Mouse (Mus musculus) bone marrow, adult 2 months (tissue): Measurements from ENCODE around the gene Odaph. TPM values are rescaled to one million over a fixed set of nuclear protein-coding genes. Genes with fewer than 3 reads are reported as not detected.

Experiments used
- H3K27ac ChIP-seq: fragments of 200-500 bp; 2 replicates; pipeline ENCODE4 v1.5.1; 2012; ENCODE audit warnings: low read depth, mild to moderate bottlenecking, control low read depth, inconsistent platforms, low read length; ENCODE audit not compliant: control insufficient read depth, poor library complexity, insufficient read depth
- H3K4me1 ChIP-seq: fragments of 200-500 bp; 2 replicates; pipeline ENCODE4 v1.6.1; 2011; ENCODE audit warnings: low read length; ENCODE audit not compliant: control insufficient read depth, insufficient read depth
- H3K4me3 ChIP-seq: fragments of 200-500 bp; replicated peaks from 2 replicates; pipeline ENCODE3; 2011; ENCODE audit warnings: mild to moderate bottlenecking, low read depth, low read length, control low read depth; ENCODE audit not compliant: control insufficient read depth
- CTCF ChIP-seq: fragments of 200-500 bp; IDR thresholded peaks from 2 replicates; pipeline ENCODE4 v1.5.1; 2011; ENCODE audit warnings: low read length, control low read depth; ENCODE audit not compliant: control insufficient read depth, insufficient read depth
- POLR2A ChIP-seq: fragments of 200-500 bp; IDR thresholded peaks from 2 replicates; pipeline ENCODE4 v1.6.1; 2011; ENCODE audit warnings: low read depth, mild to moderate bottlenecking, control low read depth, low read length, borderline replicate concordance; ENCODE audit not compliant: control insufficient read depth
- WGBS: fragments of 180-500 bp; shearing (Covaris S2); methylation state at CpG from one replicate; pipeline ENCODE4 v1.1.7; 2018; 5-methylcytosine and 5-hydroxymethylcytosine counted together
- polyA plus RNA-seq: library from polyadenylated mRNA; stranded (reverse); fragments of >200 nt; gene quantifications from 2 replicates; pipeline ENCODE4 v1.2.4, GENCODE M21; 2011; ENCODE audit warnings: low replicate concordance; ENCODE audit not compliant: missing spikeins, insufficient read depth, insufficient read length

Odaph gene
- polyA plus RNA-seq, 1 experiment: not detected

DNA sequence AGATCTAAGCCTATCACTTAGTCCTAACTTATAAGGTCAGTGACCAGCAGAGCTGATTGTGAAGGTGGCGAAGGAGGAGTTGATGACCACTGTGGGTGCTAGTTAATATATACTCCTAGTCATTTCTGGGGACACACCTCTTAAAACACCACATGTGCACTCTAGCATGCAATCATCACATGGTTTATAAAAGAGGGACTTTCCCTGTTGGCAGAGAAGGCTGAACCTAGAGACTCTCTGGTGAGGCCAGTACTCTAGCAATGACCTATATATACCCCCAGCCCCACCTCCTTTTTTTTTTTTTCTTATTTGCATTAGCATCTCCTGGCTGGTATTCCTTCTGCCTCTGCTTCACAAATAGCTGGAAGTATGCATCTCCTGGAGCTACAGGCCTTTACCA is 25.9 kb upstream of the Odaph start:
- no peak for TF ChIP-seq CTCF
- TF ChIP-seq POLR2A: no peak
- Histone ChIP-seq H3K27ac (no peak overlapping the region; the same call in 1 of the 2 replicates), H3K4me3 (peak overlapping the region; percentile 57), H3K4me1 (peaks cover 6% of the 10 kb centered on the region; the same call in 1 of the 2 replicates)
- WGBS: 65% methylated on average over 1 of the region's 1 CpGs

DNA sequence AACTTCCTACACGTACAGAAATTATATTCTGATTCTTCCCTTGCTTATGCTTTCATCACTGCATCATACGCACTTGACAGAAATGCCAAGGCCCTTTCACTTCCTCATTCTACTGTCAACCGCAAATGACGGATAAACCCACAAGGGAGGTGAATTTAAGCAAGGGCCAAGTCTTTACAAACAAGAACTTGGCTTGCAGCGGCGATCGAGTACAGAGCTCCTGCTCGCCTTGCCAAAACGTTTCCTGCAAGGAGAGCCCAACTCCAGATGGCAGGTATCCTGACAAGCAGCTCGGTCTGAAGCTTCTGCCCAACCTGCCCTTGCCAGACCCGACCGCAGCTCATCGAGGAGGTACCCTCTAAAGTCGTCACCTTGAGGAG is 25.0 kb upstream of the Odaph start:
- Histone ChIP-seq H3K4me1 (peaks cover 6% of the 10 kb centered on the region; the same call in 1 of the 2 replicates), H3K4me3 (peak overlapping the region; percentile 99), H3K27ac (peak overlapping the region; percentile 99)
- TF ChIP-seq POLR2A: no peak
- no peak for TF ChIP-seq CTCF
- under 1% methylated on average over 14 of the region's 14 CpGs for WGBS

DNA sequence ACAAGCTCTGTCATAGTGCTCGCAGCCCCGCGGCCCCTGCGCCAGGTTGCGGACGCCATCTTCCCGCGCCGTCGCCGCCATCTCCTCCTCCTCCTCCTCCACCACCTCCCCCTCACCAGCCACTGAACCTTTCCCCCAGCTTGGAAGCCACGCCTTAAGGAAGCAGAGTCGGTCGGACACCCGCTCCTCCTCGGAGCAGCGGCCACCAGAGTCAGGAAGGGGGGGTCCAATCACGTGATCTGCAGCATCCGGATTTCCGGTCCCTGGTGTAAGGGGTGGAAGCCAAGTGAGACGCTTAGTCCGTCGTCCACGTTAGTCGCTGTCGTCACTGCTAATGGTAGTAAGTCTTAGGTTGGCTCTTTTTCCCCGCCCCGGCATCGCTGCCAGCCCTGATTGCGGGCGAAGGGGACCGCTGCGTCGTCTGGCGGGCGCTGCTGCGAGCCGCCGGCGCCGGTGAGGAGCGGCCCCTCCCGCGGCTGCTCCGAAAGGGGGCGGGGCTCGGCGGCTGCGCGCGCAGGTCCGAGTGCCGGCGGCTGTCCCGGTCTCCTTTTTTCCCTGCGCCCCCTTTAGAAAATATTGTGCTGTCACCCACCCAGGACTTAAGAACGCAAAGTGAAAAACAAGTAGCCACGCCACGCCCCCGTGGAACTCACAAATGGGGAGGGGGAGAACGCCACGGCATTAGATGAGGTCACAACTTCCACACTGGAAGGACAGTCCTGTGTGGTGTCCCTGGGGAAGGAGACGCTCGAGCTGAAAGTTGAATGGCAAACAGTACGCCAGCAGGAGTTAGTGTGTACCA is 24.4 kb upstream of the Odaph start, which contains the start of gene Rchy1:
Gene Rchy1 (minus strand): TSS at position 430 of the 802 bp plus-strand sequence.
- Histone ChIP-seq H3K4me3 (peak within 1 kb of the TSS; percentile 99), H3K27ac (peak within 1 kb of the TSS; percentile 99), H3K4me1 (peaks cover 5% of the 10 kb centered on the region; the same call in 1 of the 2 replicates)
- TF ChIP-seq CTCF: no peak
- TF ChIP-seq POLR2A: peak; percentile 72
- WGBS: under 1% methylated on average over 65 of the region's 65 CpGs

DNA sequence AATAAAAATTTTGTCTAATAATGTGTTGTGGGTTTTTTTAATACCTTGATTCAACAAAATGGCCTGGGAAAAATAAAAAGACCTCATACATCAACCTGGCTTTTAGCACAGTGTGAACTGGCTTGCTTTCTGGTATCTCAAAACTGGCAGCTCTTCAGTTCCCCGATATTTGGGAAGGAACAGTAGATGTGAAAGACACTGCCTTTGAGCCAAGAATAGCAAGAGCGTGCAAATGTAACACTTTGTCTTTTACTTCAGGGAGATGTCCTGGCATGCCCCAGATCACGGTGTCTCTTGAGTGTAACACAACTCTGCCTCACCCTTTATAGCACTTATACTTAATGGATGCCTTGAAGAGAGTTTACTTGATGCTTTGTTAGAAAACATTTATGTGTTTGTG is 15.2 kb upstream of the Odaph start:
- TF ChIP-seq CTCF: no peak
- TF ChIP-seq POLR2A: no peak
- 89% methylated on average over 3 of the region's 3 CpGs for WGBS
- no peaks in the 10 kb centered on the region for H3K4me1 ChIP-seq
- H3K4me3 ChIP-seq: no peak overlapping the region
- H3K27ac ChIP-seq: no peak overlapping the region

DNA sequence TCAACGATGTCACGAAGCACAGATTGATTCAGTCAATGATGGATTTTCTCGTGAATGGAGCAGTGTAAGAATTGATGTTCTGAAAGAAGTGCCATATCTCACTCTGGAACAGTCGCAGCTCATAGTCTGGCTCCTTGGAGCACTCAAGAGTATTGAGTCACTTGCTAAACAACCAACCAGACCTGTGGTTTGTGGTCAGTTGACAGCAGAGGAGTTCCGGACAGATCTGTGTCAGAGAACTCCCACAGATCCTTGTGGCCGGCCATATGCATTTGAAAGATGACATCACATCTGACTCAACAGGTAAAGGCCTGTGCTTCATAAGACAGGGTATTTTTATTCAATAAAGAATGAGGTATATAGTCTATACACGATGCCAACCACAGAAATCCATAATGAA is 13.3 kb upstream of the Odaph start:
- TF ChIP-seq POLR2A (no peak), CTCF (no peak)
- WGBS: 50% methylated on average over 7 of the region's 7 CpGs
- Histone ChIP-seq H3K4me3 (no peak overlapping the region), H3K27ac (no peak overlapping the region), H3K4me1 (no peaks in the 10 kb centered on the region)

DNA sequence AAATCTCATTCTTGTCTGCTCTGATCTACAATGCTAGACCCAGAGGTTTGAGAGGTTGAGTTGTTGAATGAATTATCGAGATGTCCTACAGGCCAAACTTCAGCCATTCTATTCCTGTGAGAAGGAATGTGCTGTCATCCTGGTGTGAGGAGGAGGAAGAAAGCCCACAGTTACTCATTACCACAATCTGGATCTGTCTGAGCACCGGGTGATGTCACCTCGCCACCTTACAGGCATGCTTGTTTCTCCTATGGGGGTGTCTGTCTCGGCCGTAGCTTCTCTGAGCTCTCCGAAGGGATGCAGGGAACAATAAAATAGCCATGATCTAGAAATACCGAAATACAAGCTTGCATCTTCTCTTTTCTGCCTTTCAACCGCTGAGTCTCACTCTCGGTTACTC is 11.5 kb upstream of the Odaph start:
- no peak overlapping the region for H3K27ac ChIP-seq
- H3K4me1 ChIP-seq: no peaks in the 10 kb centered on the region
- H3K4me3 ChIP-seq: no peak overlapping the region
- no peak for TF ChIP-seq POLR2A
- TF ChIP-seq CTCF: no peak
- WGBS: 87% methylated on average over 9 of the region's 9 CpGs

DNA sequence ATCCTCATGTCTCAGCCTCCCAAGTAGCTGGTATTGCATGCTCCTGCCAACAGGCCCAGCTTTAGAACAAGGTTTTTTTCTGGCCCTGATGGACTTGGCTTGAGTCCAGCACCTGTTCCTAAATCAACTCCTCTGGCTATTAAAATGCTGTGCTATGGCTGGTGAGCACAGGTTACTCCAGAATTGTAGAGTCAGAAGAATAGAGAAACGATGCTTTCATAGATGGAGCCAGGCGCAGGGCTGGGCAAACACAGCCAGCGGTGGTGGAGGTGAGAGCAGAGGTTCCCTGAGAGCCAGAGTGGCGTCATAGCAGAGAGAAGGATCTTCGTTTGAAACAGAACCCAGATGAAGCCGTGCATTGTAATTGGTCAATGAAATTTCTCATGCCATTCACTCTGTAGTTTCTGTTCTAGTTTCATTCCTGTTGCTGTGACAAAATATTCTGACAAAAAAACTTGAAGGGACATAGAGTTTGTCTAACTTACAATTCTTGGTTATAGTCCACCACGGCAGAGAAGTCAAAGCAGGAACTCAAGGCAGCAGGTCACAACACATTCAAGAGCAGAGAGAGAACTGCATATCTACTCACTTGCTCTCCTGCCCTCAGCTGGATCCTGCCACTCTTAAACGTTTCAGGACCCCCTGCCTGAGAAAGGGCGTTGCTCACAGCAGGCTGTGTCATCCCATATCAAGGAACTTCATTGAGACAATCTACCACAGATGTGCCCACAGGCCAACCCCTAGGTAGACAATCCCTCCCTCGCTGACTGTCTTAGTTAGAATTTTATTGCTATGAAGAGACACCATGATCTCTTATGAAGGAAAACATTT is 10.5 kb upstream of the Odaph start:
- no peak for TF ChIP-seq CTCF
- TF ChIP-seq POLR2A: no peak
- WGBS: 72% methylated on average over 10 of the region's 10 CpGs
- no peaks in the 10 kb centered on the region for H3K4me1 ChIP-seq
- H3K27ac ChIP-seq: no peak overlapping the region
- no peak overlapping the region for H3K4me3 ChIP-seq

DNA sequence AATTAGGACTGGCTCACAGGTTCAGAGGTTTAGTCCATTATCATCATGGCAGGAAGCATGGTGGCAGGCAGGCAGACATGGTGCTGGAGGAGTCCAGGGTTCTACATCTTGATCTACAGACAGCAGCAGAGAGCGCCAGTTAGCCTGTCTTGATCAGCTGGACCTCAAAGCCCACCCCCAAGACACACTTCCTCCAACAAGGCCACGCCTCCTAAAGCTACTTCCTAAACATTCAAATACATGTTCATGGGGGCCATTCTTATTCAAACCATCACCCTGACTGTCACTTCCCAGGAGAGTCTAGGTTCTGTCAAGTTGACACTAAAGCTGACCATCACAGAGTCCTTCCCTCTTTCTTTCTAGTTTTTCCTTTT is 9.9 kb upstream of the Odaph start:
- WGBS: 68% methylated on average over 2 of the region's 2 CpGs
- Histone ChIP-seq H3K4me1 (no peaks in the 10 kb centered on the region), H3K27ac (no peak overlapping the region), H3K4me3 (no peak overlapping the region)
- TF ChIP-seq POLR2A (no peak), CTCF (no peak)
